Mouse (Mus musculus): Measurements from ENCODE around the gene Gm8271. TPM values are rescaled to one million over a fixed set of nuclear protein-coding genes. Genes with fewer than 3 reads are reported as not detected.

Gm8271 gene
- polyA plus RNA-seq (2015; fragmentation: Illumina TruSeq; extraction: RNeasy Lipid Tissue Mini Kit (QIAGEN cat#74804); ENCODE audit: insufficient read depth, low replicate concordance), result not detected

DNA sequence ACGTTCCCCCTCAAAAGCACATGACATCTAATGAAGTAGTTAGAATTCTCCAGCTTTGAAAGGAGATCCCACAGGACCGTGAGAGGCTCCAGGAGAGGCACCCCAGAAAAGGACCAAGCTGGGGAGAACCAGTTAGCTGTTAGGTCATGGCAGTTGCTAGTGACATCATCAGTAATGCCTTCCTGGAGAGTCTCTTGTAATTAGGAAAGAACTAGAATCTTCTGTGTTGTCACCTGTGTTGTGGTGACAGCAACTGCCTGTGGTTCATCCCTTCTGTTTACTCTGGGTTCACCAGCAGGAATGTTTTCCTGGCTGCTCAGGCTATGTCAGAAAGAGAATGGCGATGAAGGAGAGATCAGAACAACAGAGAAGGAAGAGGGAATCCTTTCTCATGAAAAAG lies at the start of gene Gm8271:
Gene Gm8271 (plus strand): TSS at position 301 of the 400 bp plus-strand sequence.

GRCm38 (mm10) chr14:5164235-5164634 lies 21.4 kb upstream of the Gm8271 start, which contains the start of gene Gm3317:
Gene Gm3317 (plus strand): TSS chr14:5164535.

Other genes starting within 250 kb of the Gm8271 start
- not detected for gene Gm8297, start 201.9 kb upstream of the Gm8271 start, polyA plus RNA-seq (2015; fragmentation: Illumina TruSeq; extraction: RNeasy Lipid Tissue Mini Kit (QIAGEN cat#74804); ENCODE audit: insufficient read depth, low replicate concordance)
- not detected for gene Gm3298, start 169.9 kb upstream of the Gm8271 start, polyA plus RNA-seq (2015; fragmentation: Illumina TruSeq; extraction: RNeasy Lipid Tissue Mini Kit (QIAGEN cat#74804); ENCODE audit: insufficient read depth, low replicate concordance)
- gene 4930555G01Rik, start 135.2 kb upstream of the Gm8271 start, polyA plus RNA-seq (2015; fragmentation: Illumina TruSeq; extraction: RNeasy Lipid Tissue Mini Kit (QIAGEN cat#74804); ENCODE audit: insufficient read depth, low replicate concordance), result not detected
- 0.37 TPM for gene Gm8281, start 114.8 kb upstream of the Gm8271 start, polyA plus RNA-seq (2015; fragmentation: Illumina TruSeq; extraction: RNeasy Lipid Tissue Mini Kit (QIAGEN cat#74804); ENCODE audit: insufficient read depth, low replicate concordance)
- gene Gm8279, start 54.3 kb upstream of the Gm8271 start, polyA plus RNA-seq (2015; fragmentation: Illumina TruSeq; extraction: RNeasy Lipid Tissue Mini Kit (QIAGEN cat#74804); ENCODE audit: insufficient read depth, low replicate concordance), result not detected
- gene Gm3317, start 21.3 kb upstream of the Gm8271 start, polyA plus RNA-seq (2015; fragmentation: Illumina TruSeq; extraction: RNeasy Lipid Tissue Mini Kit (QIAGEN cat#74804); ENCODE audit: insufficient read depth, low replicate concordance), result not detected
- gene Gm3526, start 74.8 kb downstream of the Gm8271 start, polyA plus RNA-seq (2015; fragmentation: Illumina TruSeq; extraction: RNeasy Lipid Tissue Mini Kit (QIAGEN cat#74804); ENCODE audit: insufficient read depth, low replicate concordance), result not detected
- not detected for gene Gm3542, start 149.1 kb downstream of the Gm8271 start, polyA plus RNA-seq (2015; fragmentation: Illumina TruSeq; extraction: RNeasy Lipid Tissue Mini Kit (QIAGEN cat#74804); ENCODE audit: insufficient read depth, low replicate concordance)
- 0.81 TPM for gene Gm3500, start 203.3 kb downstream of the Gm8271 start, polyA plus RNA-seq (2015; fragmentation: Illumina TruSeq; extraction: RNeasy Lipid Tissue Mini Kit (QIAGEN cat#74804); ENCODE audit: insufficient read depth, low replicate concordance)

Data from spleen, adult 10 weeks (tissue).